Mouse (Mus musculus): ENCODE results near the gene Mup19.

DNA sequence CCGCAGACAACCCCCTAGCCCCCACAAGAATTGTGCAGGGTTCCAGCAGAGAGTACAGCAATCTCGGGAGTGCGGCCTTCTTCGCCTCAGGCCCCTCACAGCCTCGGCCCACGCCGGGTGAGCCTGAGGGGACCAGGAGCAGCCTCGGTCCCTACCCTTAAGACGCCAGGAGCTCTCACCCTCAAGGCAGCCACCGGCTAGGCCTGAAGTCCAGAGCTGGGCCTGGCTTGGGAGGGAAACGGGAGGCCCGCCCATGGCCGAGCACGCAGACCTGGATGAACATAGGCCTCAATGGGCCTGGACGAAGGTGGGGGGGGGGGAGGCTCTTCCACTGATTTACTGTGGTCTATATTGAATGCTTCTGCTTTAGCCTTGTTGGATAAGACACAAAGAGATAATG is 41.1 kb upstream of the Mup19 start:
- TF ChIP-seq CTCF (conservative IDR thresholded peaks at IDR 0.05; ENCODE audit: insufficient read depth, insufficient read length, low read depth, low read length) (no peak), POLR2A (IDR thresholded peaks at IDR 0.05; ENCODE audit: low read depth, low read length) (no peak)

Measured in kidney, adult 2 months (tissue).